Mouse (Mus musculus) left cerebral cortex, postnatal 10 days (tissue): Measurements from ENCODE around the gene Rora. TPM values are rescaled to one million over a fixed set of nuclear protein-coding genes. Genes with fewer than 3 reads are reported as not detected.

Experiments
- DNase-seq, 2 experiments: peaks; one replicate each; pipeline ENCODE4 v3.0.0; 2021 to 2022; ENCODE audit warnings: low spot score in 2 of 2, mixed read lengths in 1 of 2; ENCODE audit errors: extremely low spot score in 1 of 2
- intact Hi-C: fragments of 180-260 bp; cut with DNase I; formaldehyde crosslinking; loops from one replicate; pipeline ENCODE4 v1.15.1; 2025
- total RNA-seq, 2 experiments: library from RNA; stranded (reverse); gene quantifications; 2 replicates each; pipeline ENCODE4 v1.2.3; 2021

Rora gene
- total RNA-seq, 2 experiments from 2014 or later, result 41.2 to 44.1 TPM

DNA sequence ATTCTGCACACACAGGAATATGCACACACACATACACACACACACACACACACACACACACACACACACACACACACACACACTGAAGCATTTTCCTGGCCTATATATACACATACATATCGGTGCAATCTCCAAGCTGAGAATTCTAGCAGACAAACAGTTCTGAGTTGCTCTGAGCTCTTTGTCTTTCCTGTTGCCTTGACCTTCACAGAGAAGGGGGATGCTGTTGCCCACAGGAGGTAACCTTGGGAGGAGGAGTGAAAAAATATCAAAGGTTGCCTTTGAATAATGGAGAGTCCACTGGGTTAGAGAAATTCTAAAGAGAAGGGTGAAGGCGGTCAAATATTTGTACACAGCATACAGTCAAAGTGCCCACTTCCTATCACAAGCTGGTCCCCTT, 360.6 kb downstream of the Rora start:
- no peak for DNase-seq
- intact Hi-C loops, result no loop called here

DNA sequence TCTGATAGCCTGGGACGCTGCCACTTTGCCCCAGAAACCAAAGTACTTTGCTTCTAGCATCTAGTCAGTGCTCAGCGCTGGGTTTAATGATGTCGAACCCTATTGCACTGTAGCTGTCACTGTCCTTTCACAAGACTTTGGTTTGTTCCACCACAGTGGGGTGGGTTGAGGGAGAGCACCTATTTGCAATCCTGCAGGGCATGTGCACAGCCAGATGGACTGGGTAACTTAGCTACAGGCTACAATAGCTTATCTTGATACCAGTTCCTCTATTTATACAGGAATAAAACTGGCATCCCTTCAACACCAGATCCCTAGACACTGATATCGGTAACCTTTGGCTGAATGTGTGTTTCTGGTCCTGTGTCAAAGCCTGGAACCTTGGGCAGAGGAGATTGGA, 366.8 kb downstream of the Rora start:
- intact Hi-C loops, result no loop called here
- DNase-seq, result no peak

DNA sequence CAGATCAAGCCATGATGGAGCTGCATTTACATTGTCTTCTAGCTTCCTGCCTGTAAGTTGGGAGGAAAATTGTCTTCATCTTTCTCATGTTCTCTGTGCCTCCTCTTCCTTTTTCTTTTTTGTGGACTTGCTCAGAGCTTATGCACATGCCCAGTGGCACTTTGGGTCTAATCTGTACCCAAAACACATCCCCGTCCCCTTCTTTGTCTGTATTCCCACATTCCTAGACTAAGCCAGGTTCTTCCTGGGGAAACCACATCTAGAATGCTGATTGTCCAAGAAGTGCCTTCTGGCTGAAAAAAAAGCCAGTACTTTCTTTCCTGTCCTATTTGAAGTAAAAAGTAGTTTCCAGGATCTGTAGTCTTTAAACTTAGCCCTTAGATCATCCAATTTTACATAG, 367.9 kb downstream of the Rora start:
- DNase-seq, result peak in 1 of 2 experiments; percentile 19
- intact Hi-C loops, result no loop called here

DNA sequence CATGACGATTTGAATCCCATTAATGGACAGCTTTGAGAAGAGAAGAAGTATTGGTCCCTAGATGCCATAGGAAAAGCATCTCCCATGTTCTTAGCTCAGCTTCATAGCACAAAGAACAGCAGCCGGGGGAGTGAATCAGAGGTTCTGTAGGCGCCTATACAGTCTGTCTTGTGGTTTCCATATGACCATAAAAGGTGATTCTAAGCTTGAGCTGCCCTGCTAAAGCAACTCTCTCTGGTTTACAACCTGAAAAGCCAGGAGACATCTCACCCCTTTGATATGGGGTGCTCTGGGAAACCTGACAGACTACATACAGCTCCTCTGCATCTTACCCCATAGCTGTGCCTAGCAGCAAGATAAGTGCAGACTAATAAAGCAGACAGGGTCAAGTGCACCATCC, 369.7 kb downstream of the Rora start:
- no peak for DNase-seq
- intact Hi-C loops, result no loop called here

DNA sequence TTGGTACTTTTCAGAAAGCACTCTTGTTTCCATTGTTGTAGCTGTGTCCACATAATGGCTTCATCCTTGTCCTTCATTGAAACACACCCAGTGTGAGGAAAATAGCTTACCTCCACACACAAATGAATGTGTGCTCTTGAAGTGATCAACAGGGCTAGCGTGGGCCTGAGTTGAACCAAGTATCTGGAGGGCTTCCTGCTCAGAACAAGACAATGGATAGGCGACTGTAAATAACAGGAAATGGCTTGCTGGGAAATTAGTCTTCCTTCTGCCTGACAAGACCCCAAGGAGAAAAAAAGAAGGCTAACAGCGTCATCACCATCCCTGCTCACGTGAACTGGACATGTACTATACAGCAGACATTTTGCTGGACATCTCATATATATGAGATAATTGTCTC, 374.6 kb downstream of the Rora start:
- intact Hi-C loops, result no loop called here

DNA sequence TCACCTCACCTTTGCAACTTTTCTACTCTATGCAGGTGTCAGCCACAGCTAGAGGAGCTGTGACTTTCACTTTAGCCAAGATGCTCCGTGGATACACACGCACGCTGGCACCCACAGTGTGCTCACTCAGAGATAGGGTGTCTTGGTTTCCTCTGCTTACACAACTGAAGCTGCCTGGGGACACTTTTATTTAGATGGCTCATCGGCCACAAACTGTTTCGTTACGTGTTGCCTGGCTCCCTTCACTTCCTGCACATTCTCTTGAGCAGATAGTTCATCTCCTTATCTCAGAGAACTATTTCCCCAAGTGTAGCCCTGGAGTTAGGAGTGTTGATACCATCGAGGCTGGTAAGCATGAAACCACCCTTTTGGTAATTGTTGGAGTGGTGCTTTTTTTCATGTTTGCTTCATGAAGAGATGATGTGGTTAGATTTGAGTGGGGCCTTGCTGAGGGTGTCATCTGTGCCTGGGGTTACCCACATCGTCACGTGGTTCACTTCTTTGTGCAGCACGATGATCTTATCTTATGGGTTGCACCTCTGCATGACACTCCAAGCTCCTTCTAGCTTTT, 380.8 kb downstream of the Rora start:
- no peak for DNase-seq
- intact Hi-C loops, result no loop called here

More for the DNA sequence above, 374.6 kb downstream of the Rora start:
- DNase-seq, result no peak

DNA sequence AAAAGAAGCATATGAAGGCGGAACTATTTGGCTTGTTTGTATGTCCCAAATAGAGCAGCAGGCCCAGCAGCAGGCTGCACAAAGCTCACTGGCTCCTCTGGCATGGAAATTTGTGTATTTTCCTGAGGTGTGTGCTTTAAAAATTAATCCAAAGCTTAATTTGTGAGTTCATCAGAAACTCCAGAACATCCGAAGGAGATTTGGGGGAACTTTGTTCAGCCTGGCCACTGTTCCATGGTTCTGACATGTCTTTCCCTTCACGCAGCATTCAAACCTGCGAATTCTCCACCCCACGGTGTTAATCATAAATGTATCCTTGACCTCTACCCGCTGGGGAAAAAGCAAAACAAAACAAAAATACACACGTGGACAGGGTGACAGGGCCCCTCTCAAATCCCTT, 381.9 kb downstream of the Rora start:
- intact Hi-C loops, result no loop called here
- no peak for DNase-seq

DNA sequence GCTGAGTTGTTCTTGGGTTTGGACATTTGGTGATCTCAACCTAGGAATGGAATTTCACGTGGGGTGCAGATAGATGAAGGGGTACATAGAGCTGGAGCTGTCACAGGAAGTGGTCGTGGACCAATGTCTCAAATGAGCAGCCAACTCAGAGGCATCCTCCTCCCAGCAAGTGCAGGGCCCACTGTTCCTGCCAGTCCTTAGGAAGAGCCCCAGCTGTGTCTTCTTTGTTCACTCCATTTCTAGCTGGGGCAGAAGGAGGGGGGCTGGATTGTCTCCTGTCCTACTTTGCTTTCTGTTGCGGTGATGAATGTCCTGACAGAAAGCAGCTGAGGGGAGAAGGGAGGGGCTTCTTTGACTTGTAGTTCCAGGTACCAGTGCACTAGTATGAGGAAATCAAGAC, 382.7 kb downstream of the Rora start:
- intact Hi-C loops, result no loop called here
- DNase-seq, result no peak

DNA sequence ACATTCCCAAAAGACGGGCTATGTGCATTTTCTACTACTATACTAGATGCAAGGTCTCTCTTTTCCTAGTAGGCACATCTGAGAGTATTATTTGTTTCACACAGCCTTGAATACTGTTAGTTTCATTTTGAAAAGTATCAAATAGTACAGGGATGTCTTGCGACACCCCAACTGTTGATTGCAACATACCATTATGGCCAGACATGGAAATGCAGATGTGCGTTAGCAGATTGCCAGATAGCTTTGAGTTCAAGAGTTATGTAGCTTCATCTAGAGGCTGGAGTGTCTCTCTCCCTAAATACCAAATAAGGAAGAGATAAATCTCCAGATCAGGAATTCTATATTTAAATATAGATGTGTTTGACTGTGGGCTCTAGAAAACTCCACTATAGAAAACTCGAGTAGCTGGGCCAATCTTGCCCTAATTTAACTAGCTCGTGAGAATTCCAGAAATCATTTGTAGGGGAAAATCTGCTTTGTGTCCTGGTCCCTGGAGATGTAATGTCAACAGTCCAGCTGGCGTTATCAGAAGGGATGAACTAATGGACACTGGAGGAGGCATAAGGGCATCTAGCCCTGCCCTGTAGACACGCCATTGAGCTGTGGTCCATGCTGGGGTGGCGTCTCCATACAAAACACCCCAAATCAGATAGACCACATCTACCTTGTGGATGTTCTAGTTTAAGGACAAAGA, 390.5 kb downstream of the Rora start:
- DNase-seq, result no peak
- intact Hi-C loops, result no loop called here

DNA sequence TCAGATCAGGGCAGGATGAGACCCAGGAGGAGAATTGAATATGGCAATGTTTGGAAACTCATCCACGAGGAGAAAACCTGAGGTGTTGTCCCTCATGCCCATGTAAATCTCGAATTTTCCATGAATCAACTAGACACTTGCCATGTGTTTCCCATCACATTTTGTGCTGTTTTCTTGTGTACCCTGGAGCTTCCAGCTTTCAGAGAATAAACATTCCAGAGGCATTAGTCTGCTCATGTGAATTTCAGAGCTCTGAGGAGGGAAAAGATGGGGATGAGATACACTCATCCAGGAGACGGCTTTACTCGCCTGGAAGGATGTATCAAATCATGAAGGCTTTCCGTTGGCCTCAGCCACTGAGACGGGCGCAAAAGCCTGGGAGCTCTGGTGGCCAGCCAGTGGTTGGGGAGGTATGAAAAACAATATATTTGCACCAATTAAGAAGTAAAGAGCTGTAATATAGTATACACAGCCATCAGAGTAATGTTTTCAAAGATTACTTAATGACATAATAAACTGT, 391.1 kb downstream of the Rora start:
- no peak for DNase-seq

DNA sequence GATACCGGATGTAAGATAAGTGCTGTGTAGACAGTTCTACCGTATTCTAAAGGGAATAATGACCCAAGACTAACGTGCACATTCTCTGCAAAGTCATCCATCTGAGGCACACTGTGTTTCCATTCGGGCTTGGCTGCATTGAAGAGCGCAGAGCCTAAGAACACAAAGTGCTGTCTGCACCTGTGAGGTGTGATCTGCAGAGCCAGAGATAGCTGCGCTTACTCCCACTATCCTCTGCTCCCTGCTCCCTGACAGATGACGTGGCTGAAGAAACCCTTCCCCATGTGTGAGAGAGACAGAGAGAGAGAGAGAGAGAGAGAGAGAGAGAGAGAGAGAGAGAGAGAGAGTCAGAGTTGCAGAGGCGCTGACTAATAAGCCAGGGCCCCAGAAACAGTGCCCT, 392.3 kb downstream of the Rora start:
- no peak for DNase-seq
- intact Hi-C loops, result no loop called here

More for the DNA sequence above, 391.1 kb downstream of the Rora start:
- intact Hi-C loops, result no loop called here

DNA sequence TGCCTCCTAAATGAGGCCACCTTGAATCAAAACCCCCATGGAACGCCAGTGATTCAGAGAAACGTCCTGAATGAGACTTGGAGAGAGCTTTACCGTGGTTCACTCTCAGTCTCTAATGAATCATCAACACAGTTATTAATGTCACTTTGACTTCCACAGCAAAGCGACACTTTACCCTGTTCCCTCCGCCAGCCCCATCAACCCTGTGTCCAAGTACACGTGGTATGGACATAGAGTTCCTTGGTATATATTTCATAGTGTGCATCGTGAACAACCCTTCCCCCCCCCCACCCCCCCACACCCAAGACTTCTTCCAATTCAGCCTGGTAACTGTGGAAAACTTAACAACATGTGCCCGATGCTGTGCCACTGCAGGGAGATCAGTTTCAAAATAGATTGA, 397.3 kb downstream of the Rora start:
- intact Hi-C loops, result no loop called here
- DNase-seq, result no peak

DNA sequence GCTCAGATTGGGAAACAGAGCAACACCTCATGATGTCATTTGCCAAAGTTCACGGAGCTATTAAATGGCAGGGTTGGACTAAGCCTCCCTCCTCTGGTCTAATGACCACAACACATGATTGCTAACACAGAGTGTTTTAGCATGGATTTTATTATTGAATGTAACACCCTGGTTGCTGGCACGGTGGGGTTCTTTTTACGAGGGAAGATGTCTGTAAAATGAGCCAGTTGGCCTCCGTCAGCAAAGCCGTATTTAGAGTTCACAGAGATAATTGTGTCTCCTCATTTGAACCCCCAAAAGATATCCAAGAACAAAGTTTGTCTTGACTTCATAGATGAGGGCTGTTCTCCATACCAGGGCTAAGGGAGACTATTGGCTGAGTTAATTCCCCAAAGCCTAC, 398.3 kb downstream of the Rora start:
- DNase-seq, result no peak
- intact Hi-C loops, result no loop called here

DNA sequence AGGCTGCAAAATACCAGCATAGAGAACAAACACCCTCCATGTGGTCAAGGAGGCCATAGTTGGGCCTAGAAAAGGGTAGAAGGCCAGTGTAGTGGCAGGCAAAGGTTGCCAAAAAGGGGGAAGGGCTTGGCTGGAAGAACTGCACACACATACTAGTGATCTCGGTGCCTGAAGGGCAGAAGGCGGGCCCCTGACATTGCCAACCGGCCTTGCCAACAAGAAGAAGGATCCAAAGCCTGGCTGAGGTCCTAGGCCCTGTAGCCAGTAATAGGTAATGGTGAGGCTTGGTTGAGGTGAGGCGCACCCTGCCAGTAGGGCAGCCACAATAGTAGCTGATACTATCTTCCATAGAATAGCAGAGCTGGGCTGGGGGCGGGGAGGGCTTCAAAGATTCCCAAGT, 401.7 kb downstream of the Rora start:
- intact Hi-C loops, result no loop called here
- DNase-seq, result no peak

DNA sequence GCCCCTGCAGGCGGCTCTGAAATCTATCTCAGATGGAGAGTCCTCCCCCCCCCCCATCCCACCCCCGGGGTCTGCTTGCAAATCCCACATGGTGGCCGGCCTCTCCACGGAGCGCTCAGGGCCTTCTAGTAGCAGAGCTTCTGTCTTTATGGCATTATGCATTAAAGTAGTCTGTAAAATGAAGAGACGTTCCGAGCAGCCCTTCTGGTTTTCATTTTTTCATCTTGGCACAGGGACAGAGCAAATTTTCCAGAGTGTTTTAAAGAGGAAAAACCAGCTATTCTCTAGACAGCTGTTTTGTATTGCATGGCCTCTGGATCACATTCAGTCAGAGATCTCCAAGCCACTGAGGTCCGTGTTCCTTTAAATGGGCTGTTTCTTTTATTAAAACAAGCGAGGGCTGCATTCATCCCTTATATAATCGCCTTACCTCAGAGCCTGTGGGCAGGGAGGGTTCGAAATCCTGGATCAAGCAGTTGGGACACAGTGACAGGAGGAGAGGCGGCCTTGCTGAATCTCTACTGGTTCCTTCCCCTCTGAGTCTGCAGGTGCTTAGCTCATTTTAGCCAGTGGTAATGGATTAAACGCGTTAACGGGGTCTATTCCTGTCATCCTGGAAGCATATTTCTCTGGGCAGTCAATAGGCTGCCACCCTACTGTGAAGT, 417.7 kb downstream of the Rora start:
- intact Hi-C loops, result no loop called here
- DNase-seq, result no peak

DNA sequence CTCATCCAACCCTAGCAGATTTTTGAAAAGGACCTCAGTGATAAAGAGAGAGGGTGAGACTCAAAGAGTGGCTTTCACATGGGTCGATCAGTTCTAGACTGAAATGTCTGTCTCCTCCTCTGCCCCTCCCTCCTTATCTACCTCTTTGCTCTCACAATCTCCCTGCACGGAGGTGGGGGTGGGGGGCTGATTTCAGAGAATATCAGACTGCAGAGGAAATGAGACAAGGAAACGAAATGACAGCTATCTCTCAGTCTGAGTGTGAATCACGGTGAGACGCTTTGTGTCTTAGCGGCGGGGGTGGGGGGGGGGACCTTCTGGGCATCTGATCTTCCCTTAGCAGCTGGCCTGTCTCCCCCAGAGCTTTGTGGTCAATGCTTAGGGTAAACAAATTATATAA, 419.7 kb downstream of the Rora start:
- intact Hi-C loops, result no loop called here
- DNase-seq, result no peak

DNA sequence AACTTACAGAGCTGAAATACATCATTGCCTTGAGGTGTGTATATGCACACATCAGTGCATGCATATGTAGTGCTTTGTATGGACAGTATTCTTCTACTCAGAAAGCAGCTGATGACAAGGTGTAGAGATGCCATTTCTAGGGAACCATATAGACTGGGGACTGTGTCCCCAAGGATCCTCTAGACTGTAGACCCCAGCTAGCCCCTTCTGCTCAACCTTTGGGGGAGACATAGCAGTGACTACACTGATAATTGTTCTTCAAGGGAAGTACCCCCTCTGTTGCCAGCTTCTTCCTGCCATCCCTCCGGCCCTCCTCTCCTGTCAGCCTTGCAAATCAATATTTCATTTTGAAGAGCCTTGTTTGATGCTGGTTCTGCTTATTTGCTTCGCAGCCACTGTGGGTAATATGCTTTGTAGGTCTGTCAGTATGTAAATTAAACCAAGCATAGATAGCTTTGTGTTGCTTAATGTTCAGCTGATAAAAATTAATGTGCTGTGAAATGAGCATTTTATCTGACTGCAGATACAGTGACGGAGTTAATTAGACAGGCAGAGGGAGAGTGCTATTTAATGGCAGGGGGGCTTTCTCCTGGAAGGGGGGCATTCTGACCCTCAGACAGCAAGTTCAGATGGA, 430.6 kb downstream of the Rora start:
- DNase-seq, result no peak
- intact Hi-C loops, result no loop called here

DNA sequence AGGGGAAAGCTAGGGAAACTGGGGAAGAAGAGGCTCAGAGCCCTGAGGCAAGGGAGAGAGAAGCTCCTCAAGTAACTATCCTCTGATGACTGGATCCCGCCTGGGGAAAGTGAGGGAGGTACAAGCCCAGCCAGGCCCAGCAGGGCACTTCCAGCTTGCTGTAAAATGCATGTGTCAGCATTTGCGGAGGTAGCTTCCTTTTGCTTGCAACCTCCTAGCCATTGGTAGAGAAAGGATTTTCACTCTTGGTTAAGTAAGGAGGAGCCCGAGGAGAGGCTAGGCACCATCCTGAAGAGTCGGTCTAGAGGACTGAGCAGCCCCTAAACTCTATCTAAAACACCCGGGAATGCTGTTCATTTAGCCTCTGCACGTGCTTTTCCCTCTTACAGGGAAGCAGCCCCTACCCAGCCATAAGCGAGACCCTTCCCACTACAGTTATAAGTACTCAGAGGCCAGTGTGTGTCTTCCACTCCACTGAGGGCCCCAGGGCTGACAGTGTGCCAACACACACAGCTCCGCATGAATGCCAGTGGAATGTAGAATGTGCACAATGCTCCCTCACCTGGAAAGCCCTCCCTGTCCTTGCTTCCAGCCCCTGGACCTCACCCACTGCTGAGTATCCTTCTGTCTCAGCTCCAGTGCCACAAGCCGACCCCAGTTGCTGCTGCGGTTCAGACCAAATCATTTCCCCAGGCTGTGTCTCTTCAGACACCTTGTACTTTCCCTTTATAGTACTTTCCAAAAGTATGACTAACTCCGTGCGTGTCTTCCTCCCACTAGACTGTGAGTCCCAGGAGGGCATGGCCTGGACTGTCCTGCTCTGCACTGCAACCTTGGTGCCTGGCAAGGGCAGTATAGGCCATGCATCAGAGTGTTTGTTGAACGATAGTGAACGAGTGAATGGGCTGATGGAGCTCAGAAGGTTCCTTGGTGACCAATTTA, 431.4 kb downstream of the Rora start:
- peak in 1 of 2 experiments; percentile 48 for DNase-seq
- intact Hi-C loops, result no loop called here

DNA sequence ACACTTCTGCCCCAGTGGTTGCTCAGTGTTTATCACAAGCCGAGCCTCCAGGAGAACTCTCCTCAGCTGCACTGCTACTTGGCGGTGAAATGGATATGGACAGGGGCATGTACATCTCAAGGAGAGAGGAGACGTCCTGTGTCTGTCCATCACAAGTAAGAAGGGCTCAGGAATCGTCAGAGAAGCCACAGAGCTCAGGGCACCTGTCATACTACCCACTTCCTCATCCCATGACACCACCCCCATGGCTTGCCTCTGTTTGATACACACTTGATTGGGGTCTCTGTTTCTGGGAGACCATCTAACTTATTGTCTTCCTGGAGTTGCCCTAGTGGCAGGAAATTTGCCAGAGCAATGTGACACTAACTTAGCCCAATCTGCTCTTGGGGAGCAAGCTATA, 433.3 kb downstream of the Rora start:
- no peak for DNase-seq
- intact Hi-C loops, result no loop called here
